Mouse (Mus musculus): ENCODE measurements at regions not wholly inside any gene's neighbourhood (a gene's known extent, or its start where the extent isn't known, plus 50 kb on each side); places are given as distances from the start of the nearest gene placed in this dataset.

- H3K27me3 ChIP-seq (ENCODE audit: control insufficient read depth, insufficient read depth, low read length) = no peaks in the 10 kb centered on the region
- WGBS = 70% methylated on average over 12 of the region's 12 CpGs
These were observed 58.1 kb upstream of the Cdkn2b start for GRCm38 (mm10) chr4:89368850-89369524.

GRCm38 (mm10) chr4:89366581-89367141 is 55.8 kb upstream of the Cdkn2b start:
- WGBS = 62% methylated on average over 10 of the region's 10 CpGs
- Histone ChIP-seq H3K4me3 (ENCODE audit: low read depth, low read length) (no peak overlapping the region), H3K4me1 (ENCODE audit: control insufficient read depth, insufficient read depth, insufficient read length, low read length) (no peaks in the 10 kb centered on the region), H3K36me3 (ENCODE audit: control insufficient read depth, insufficient read depth, low read length) (no peaks in the 10 kb centered on the region), H3K27me3 (ENCODE audit: control insufficient read depth, insufficient read depth, low read length) (no peaks in the 10 kb centered on the region), H3K27ac (ENCODE audit: insufficient read depth, low read depth, low read length) (no peak overlapping the region)
- TF ChIP-seq CTCF (IDR thresholded peaks at IDR 0.05; ENCODE audit: extremely low read depth, insufficient read length, insufficient replicate concordance, low read depth, low read length) (no peak), POLR2A (IDR thresholded peaks at IDR 0.05; ENCODE audit: low read depth, low read length) (no peak)

More at GRCm38 (mm10) chr4:89368850-89369524, 58.1 kb upstream of the Cdkn2b start:
- no peak overlapping the region for H3K4me3 ChIP-seq (ENCODE audit: low read depth, low read length)
- H3K27ac ChIP-seq (ENCODE audit: insufficient read depth, low read depth, low read length) = no peak overlapping the region
- no peaks in the 10 kb centered on the region for H3K4me1 ChIP-seq (ENCODE audit: control insufficient read depth, insufficient read depth, insufficient read length, low read length)
- no peaks in the 10 kb centered on the region for H3K36me3 ChIP-seq (ENCODE audit: control insufficient read depth, insufficient read depth, low read length)
- TF ChIP-seq CTCF (IDR thresholded peaks at IDR 0.05; ENCODE audit: extremely low read depth, insufficient read length, insufficient replicate concordance, low read depth, low read length) = no peak
- TF ChIP-seq POLR2A (IDR thresholded peaks at IDR 0.05; ENCODE audit: low read depth, low read length) = no peak

- TF ChIP-seq POLR2A (IDR thresholded peaks at IDR 0.05; ENCODE audit: low read depth, low read length) = no peak
- no peak for TF ChIP-seq CTCF (IDR thresholded peaks at IDR 0.05; ENCODE audit: extremely low read depth, insufficient read length, insufficient replicate concordance, low read depth, low read length)
- H3K27me3 ChIP-seq (ENCODE audit: control insufficient read depth, insufficient read depth, low read length) = no peaks in the 10 kb centered on the region
These were observed 55.0 kb upstream of the Cdkn2b start for GRCm38 (mm10) chr4:89365875-89366274.

GRCm38 (mm10) chr4:89363150-89363683 is 52.4 kb upstream of the Cdkn2b start:
- Histone ChIP-seq H3K36me3 (ENCODE audit: control insufficient read depth, insufficient read depth, low read length) (no peaks in the 10 kb centered on the region), H3K27me3 (ENCODE audit: control insufficient read depth, insufficient read depth, low read length) (no peaks in the 10 kb centered on the region), H3K27ac (ENCODE audit: insufficient read depth, low read depth, low read length) (no peak overlapping the region), H3K4me3 (ENCODE audit: low read depth, low read length) (no peak overlapping the region), H3K4me1 (ENCODE audit: control insufficient read depth, insufficient read depth, insufficient read length, low read length) (peaks cover 5% of the 10 kb centered on the region; the same call in 1 of the 2 replicates)
- 34% methylated on average over 2 of the region's 2 CpGs for WGBS
- TF ChIP-seq POLR2A (IDR thresholded peaks at IDR 0.05; ENCODE audit: low read depth, low read length) (no peak), CTCF (IDR thresholded peaks at IDR 0.05; ENCODE audit: extremely low read depth, insufficient read length, insufficient replicate concordance, low read depth, low read length) (no peak)

More at GRCm38 (mm10) chr4:89365875-89366274, 55.0 kb upstream of the Cdkn2b start:
- no peaks in the 10 kb centered on the region for H3K36me3 ChIP-seq (ENCODE audit: control insufficient read depth, insufficient read depth, low read length)
- WGBS = 81% methylated on average over 5 of the region's 5 CpGs
- H3K4me1 ChIP-seq (ENCODE audit: control insufficient read depth, insufficient read depth, insufficient read length, low read length) = no peaks in the 10 kb centered on the region
- H3K27ac ChIP-seq (ENCODE audit: insufficient read depth, low read depth, low read length) = no peak overlapping the region
- no peak overlapping the region for H3K4me3 ChIP-seq (ENCODE audit: low read depth, low read length)

- H3K27me3 ChIP-seq (ENCODE audit: control insufficient read depth, insufficient read depth, low read length) = no peaks in the 10 kb centered on the region
- no peaks in the 10 kb centered on the region for H3K36me3 ChIP-seq (ENCODE audit: control insufficient read depth, insufficient read depth, low read length)
- no peak overlapping the region for H3K4me3 ChIP-seq (ENCODE audit: low read depth, low read length)
- no peak overlapping the region for H3K27ac ChIP-seq (ENCODE audit: insufficient read depth, low read depth, low read length)
- WGBS = 25% methylated on average over 3 of the region's 3 CpGs
- TF ChIP-seq CTCF (IDR thresholded peaks at IDR 0.05; ENCODE audit: extremely low read depth, insufficient read length, insufficient replicate concordance, low read depth, low read length) (no peak), POLR2A (IDR thresholded peaks at IDR 0.05; ENCODE audit: low read depth, low read length) (no peak)
- peaks cover 5% of the 10 kb centered on the region; the same call in 1 of the 2 replicates for H3K4me1 ChIP-seq (ENCODE audit: control insufficient read depth, insufficient read depth, insufficient read length, low read length)
These were observed 51.8 kb upstream of the Cdkn2b start for GRCm38 (mm10) chr4:89362650-89363049.

- no peaks in the 10 kb centered on the region for H3K27me3 ChIP-seq (ENCODE audit: control insufficient read depth, insufficient read depth, low read length)
- H3K4me3 ChIP-seq (ENCODE audit: low read depth, low read length) = no peak overlapping the region
- no peak overlapping the region for H3K27ac ChIP-seq (ENCODE audit: insufficient read depth, low read depth, low read length)
- WGBS = 94% methylated on average over 7 of the region's 7 CpGs
- peaks cover 5% of the 10 kb centered on the region; the same call in 1 of the 2 replicates for H3K4me1 ChIP-seq (ENCODE audit: control insufficient read depth, insufficient read depth, insufficient read length, low read length)
- no peak for TF ChIP-seq POLR2A (IDR thresholded peaks at IDR 0.05; ENCODE audit: low read depth, low read length)
- no peak for TF ChIP-seq CTCF (IDR thresholded peaks at IDR 0.05; ENCODE audit: extremely low read depth, insufficient read length, insufficient replicate concordance, low read depth, low read length)
- no peaks in the 10 kb centered on the region for H3K36me3 ChIP-seq (ENCODE audit: control insufficient read depth, insufficient read depth, low read length)
These were observed 50.5 kb upstream of the Cdkn2b start for GRCm38 (mm10) chr4:89361316-89361715.

Measured in small intestine, adult 2 months (tissue).